Mouse (Mus musculus): ENCODE measurements around the gene Pde4dip. TPM values are rescaled to one million over a fixed set of nuclear protein-coding genes. Genes with fewer than 3 reads are reported as not detected.

Pde4dip gene
- polyA plus RNA-seq, 1 experiment from 2014 or later, result 60.3 TPM

DNA sequence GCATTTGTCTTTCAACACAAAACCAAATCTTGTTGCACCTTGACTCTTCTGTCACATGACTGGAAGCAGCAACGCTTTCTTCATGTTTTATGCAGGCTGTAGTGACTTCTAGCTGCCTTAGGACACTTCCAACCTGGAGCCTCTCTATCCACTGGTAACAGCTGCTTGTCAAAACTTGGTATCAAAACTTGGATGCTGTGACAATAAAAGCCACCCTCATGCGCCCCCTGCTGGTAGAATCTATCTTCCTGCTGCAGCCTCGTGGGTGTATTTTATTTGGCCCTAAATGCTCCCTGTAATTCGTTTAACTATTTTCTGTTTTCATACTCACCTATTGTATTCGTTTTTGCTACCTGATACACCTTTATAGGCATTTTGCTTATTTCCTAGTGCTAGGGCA is 9.3 kb downstream of the Pde4dip start:
- no peak for ATAC-seq
- Histone ChIP-seq H3K27ac (ENCODE audit: low read depth, low read length) (no peak overlapping the region), H3K36me3 (ENCODE audit: control insufficient read depth, insufficient read depth, low read length) (no peaks in the 10 kb centered on the region), H3K4me3 (ENCODE audit: low read length) (no peak overlapping the region), H3K9me3 (ENCODE audit: control insufficient read depth, low read length) (no peaks in the 10 kb centered on the region), H3K4me1 (ENCODE audit: control insufficient read depth, insufficient read depth, low read depth, low read length) (no peaks in the 10 kb centered on the region), H3K27me3 (replicated peaks; ENCODE audit: control insufficient read depth, insufficient read depth, low read length) (no peaks in the 10 kb centered on the region), H3K4me2 (ENCODE audit: low read length) (no peak overlapping the region), H3K9ac (ENCODE audit: low read depth, low read length) (no peak overlapping the region)
- WGBS, result 17% methylated on average over 5 of the region's 5 CpGs

- Histone ChIP-seq H3K9ac (ENCODE audit: low read depth, low read length) (no peak overlapping the region), H3K27me3 (replicated peaks; ENCODE audit: control insufficient read depth, insufficient read depth, low read length) (no peaks in the 10 kb centered on the region), H3K9me3 (ENCODE audit: control insufficient read depth, low read length) (no peaks in the 10 kb centered on the region), H3K27ac (ENCODE audit: low read depth, low read length) (no peak overlapping the region), H3K4me3 (ENCODE audit: low read length) (no peak overlapping the region), H3K36me3 (ENCODE audit: control insufficient read depth, insufficient read depth, low read length) (no peaks in the 10 kb centered on the region), H3K4me2 (ENCODE audit: low read length) (no peak overlapping the region), H3K4me1 (ENCODE audit: control insufficient read depth, insufficient read depth, low read depth, low read length) (no peaks in the 10 kb centered on the region)
- WGBS, result 21% methylated on average over 8 of the region's 8 CpGs
- no peak for ATAC-seq
These were observed 12.2 kb downstream of the Pde4dip start for GRCm38 (mm10) chr3:97876259-97876658.

DNA sequence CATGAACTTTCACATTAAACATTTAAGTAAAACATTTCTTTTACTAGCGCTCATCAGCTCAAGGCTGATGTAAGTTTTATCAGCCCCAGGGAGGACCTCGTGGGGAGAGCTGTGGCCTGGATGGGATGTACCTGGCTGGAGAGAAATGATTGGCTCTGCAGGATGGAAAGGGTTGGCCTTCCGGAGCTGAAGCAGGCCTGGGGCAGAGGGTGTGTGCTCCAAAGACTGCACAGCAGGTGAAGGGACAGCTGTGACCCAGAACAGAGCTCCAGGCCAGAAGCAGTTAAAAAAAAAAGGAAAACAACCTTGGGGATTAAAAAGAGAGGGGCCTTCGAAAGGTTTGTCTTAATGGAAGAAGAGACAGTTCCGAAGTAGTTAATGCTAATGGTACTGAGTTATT is 13.7 kb downstream of the Pde4dip start:
- no peaks in the 10 kb centered on the region for H3K4me1 ChIP-seq (ENCODE audit: control insufficient read depth, insufficient read depth, low read depth, low read length)
- no peaks in the 10 kb centered on the region for H3K9me3 ChIP-seq (ENCODE audit: control insufficient read depth, low read length)
- 31% methylated on average over 5 of the region's 5 CpGs for WGBS

GRCm38 (mm10) chr3:97869730-97870129 is 18.8 kb downstream of the Pde4dip start:
- H3K4me2 ChIP-seq (ENCODE audit: low read length), result no peak overlapping the region
- no peaks in the 10 kb centered on the region for H3K36me3 ChIP-seq (ENCODE audit: control insufficient read depth, insufficient read depth, low read length)
- H3K4me3 ChIP-seq (ENCODE audit: low read length), result no peak overlapping the region
- WGBS, result 78% methylated on average over 4 of the region's 4 CpGs
- no peaks in the 10 kb centered on the region for H3K27me3 ChIP-seq (replicated peaks; ENCODE audit: control insufficient read depth, insufficient read depth, low read length)
- no peak overlapping the region for H3K9ac ChIP-seq (ENCODE audit: low read depth, low read length)
- H3K4me1 ChIP-seq (ENCODE audit: control insufficient read depth, insufficient read depth, low read depth, low read length), result peaks cover 8% of the 10 kb centered on the region
- no peaks in the 10 kb centered on the region for H3K9me3 ChIP-seq (ENCODE audit: control insufficient read depth, low read length)
- H3K27ac ChIP-seq (ENCODE audit: low read depth, low read length), result no peak overlapping the region
- ATAC-seq, result no peak

More for the DNA sequence above, 13.7 kb downstream of the Pde4dip start:
- no peaks in the 10 kb centered on the region for H3K36me3 ChIP-seq (ENCODE audit: control insufficient read depth, insufficient read depth, low read length)
- no peaks in the 10 kb centered on the region for H3K27me3 ChIP-seq (replicated peaks; ENCODE audit: control insufficient read depth, insufficient read depth, low read length)
- H3K9ac ChIP-seq (ENCODE audit: low read depth, low read length), result no peak overlapping the region
- no peak for ATAC-seq
- H3K4me2 ChIP-seq (ENCODE audit: low read length), result no peak overlapping the region
- no peak overlapping the region for H3K27ac ChIP-seq (ENCODE audit: low read depth, low read length)
- H3K4me3 ChIP-seq (ENCODE audit: low read length), result no peak overlapping the region

DNA sequence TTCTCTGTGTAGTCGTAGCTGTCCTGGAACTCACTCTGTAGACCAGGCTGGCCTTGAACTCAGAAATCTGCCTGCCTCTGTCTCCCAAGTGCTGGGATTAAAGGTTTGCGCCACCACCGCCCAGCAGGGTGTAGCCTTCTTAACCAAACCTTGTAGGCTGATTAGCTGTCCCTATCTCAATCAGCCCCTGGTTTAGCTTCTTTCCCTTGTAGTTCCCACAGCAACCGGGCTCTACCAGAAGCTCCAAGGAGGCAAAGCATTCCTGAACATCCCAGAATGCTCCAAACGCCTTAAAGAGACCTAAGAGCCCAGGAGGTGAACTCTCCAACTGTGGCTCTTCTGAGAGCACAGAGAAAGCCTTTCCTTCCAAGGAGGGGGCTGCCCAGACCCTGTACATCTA is 19.8 kb downstream of the Pde4dip start:
- Histone ChIP-seq H3K4me3 (ENCODE audit: low read length) (no peak overlapping the region), H3K4me1 (ENCODE audit: control insufficient read depth, insufficient read depth, low read depth, low read length) (peaks cover 8% of the 10 kb centered on the region), H3K27me3 (replicated peaks; ENCODE audit: control insufficient read depth, insufficient read depth, low read length) (no peaks in the 10 kb centered on the region), H3K4me2 (ENCODE audit: low read length) (peak overlapping the region; percentile 98; the same call in 1 of the 2 replicates), H3K9me3 (ENCODE audit: control insufficient read depth, low read length) (no peaks in the 10 kb centered on the region), H3K36me3 (ENCODE audit: control insufficient read depth, insufficient read depth, low read length) (no peaks in the 10 kb centered on the region), H3K27ac (ENCODE audit: low read depth, low read length) (no peak overlapping the region), H3K9ac (ENCODE audit: low read depth, low read length) (no peak overlapping the region)
- no peak for ATAC-seq
- 53% methylated on average over 5 of the region's 5 CpGs for whole genome bisulfite sequencing

DNA sequence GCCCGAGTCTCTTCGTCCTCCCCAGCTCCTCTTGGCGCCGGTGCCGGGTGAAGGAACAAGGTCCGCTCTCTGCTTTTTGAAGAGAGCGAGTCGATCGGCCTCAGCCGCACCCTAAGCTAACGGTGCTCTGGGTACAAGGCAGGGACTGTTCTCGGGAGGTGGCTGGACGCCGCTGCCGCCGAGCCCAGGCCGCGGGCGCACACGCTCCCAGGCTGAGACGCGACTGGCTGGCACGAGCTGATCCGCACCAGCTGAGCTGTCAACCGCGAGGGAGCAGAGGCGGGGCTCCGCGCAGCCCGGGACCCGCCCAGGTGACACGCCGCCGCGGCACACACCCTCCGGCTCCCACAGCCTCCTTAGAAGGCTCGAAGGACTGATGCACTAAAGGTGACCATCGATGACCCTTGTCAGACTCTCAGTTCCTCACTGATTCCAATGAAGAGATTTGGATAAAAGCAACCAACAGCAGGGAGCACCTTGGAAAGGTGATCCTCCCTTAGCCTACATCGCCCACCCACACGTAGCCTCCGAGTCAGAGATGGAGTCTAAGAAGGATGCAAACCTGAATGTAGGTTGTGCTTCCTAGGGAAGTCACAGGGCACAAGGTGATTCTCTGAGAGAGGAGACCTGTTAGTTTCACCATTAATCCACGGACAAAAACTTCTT is 20.4 kb downstream of the Pde4dip start:
- H3K36me3 ChIP-seq (ENCODE audit: control insufficient read depth, insufficient read depth, low read length), result no peaks in the 10 kb centered on the region
- H3K9me3 ChIP-seq (ENCODE audit: control insufficient read depth, low read length), result no peaks in the 10 kb centered on the region
- peak overlapping the region; percentile 58 for H3K4me3 ChIP-seq (ENCODE audit: low read length)
- no peaks in the 10 kb centered on the region for H3K27me3 ChIP-seq (replicated peaks; ENCODE audit: control insufficient read depth, insufficient read depth, low read length)
- H3K27ac ChIP-seq (ENCODE audit: low read depth, low read length), result peak overlapping the region; percentile 51; the same call in 1 of the 2 replicates
- WGBS, result 3% methylated on average over 37 of the region's 42 CpGs
- H3K4me2 ChIP-seq (ENCODE audit: low read length), result peak overlapping the region; percentile 98
- H3K4me1 ChIP-seq (ENCODE audit: control insufficient read depth, insufficient read depth, low read depth, low read length), result peaks cover 8% of the 10 kb centered on the region
- peak; percentile 92 for ATAC-seq
- H3K9ac ChIP-seq (ENCODE audit: low read depth, low read length), result peak overlapping the region; percentile 76

DNA sequence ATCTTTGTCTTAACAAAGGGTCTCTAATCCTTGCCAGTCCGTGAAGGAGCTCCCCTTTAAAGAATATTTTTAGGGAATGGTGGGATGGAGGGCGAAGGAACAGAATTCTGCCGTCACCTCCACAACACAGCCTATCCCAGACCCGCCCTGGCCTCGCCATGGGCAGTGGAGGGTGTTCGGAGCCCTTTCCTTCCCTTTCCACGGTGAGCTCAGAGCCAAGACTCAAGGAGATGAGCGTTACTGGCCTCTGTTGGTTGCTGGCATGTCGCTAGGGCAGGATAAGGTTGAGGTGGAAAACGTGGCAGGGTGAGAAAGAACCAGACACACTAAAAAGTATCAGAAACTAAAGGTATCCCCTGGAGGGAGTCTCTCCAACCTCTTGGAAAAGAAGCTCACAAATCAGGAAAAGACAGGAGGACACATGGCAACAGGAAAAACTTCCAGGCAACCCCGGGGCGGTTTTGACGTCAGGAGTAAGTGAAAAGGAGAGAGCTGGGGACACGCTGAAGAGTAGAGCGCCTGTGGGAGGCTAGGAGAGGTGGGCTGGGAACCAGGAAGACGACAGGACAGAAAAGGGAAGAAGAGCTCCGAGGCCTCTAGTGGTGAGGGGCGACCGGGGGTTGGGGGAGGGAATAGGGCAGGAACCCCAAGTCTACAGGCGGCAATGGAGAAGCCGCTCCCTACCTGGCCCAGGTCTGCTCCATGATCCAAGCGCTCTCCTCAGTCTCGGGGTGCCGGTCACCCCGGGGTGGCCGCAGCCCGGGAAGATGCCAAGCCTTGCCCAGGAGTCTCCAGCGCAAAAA is 21.1 kb downstream of the Pde4dip start:
- Histone ChIP-seq H3K36me3 (ENCODE audit: control insufficient read depth, insufficient read depth, low read length) (no peaks in the 10 kb centered on the region), H3K27me3 (replicated peaks; ENCODE audit: control insufficient read depth, insufficient read depth, low read length) (no peaks in the 10 kb centered on the region), H3K4me2 (ENCODE audit: low read length) (peak overlapping the region; percentile 98), H3K27ac (ENCODE audit: low read depth, low read length) (peak overlapping the region; percentile 51; the same call in 1 of the 2 replicates), H3K4me1 (ENCODE audit: control insufficient read depth, insufficient read depth, low read depth, low read length) (peaks cover 8% of the 10 kb centered on the region), H3K4me3 (ENCODE audit: low read length) (peak overlapping the region; percentile 58), H3K9me3 (ENCODE audit: control insufficient read depth, low read length) (no peaks in the 10 kb centered on the region), H3K9ac (ENCODE audit: low read depth, low read length) (peak overlapping the region; percentile 76)
- peak; percentile 67 for ATAC-seq
- WGBS, result 3% methylated on average over 28 of the region's 28 CpGs

DNA sequence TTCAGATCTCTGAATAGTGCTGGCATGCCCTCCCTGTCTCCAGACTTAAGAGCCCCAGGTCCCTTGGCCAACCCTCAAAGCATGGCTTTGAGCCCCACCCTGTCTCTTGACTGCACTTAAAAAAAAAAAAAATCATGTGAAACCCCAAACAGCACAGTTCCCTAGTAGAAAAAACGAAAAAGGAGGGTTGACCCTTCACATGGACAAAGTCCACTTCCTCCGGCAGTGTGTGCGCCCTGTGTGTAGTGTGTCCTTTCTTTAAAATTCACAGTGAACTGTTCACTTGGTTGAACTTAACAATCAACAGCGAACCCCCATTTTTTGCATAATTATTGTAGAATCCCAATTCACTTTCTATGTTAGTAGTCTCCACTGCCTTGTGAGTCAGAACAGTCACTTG is 21.8 kb downstream of the Pde4dip start:
- Histone ChIP-seq H3K36me3 (ENCODE audit: control insufficient read depth, insufficient read depth, low read length) (no peaks in the 10 kb centered on the region), H3K4me2 (ENCODE audit: low read length) (peak overlapping the region; percentile 98), H3K4me1 (ENCODE audit: control insufficient read depth, insufficient read depth, low read depth, low read length) (peaks cover 8% of the 10 kb centered on the region), H3K27me3 (replicated peaks; ENCODE audit: control insufficient read depth, insufficient read depth, low read length) (no peaks in the 10 kb centered on the region), H3K9ac (ENCODE audit: low read depth, low read length) (no peak overlapping the region), H3K4me3 (ENCODE audit: low read length) (peak overlapping the region; percentile 58; the same call in 1 of the 2 replicates), H3K27ac (ENCODE audit: low read depth, low read length) (no peak overlapping the region), H3K9me3 (ENCODE audit: control insufficient read depth, low read length) (no peaks in the 10 kb centered on the region)
- ATAC-seq, result no peak
- WGBS, result 75% methylated on average over 4 of the region's 4 CpGs

DNA sequence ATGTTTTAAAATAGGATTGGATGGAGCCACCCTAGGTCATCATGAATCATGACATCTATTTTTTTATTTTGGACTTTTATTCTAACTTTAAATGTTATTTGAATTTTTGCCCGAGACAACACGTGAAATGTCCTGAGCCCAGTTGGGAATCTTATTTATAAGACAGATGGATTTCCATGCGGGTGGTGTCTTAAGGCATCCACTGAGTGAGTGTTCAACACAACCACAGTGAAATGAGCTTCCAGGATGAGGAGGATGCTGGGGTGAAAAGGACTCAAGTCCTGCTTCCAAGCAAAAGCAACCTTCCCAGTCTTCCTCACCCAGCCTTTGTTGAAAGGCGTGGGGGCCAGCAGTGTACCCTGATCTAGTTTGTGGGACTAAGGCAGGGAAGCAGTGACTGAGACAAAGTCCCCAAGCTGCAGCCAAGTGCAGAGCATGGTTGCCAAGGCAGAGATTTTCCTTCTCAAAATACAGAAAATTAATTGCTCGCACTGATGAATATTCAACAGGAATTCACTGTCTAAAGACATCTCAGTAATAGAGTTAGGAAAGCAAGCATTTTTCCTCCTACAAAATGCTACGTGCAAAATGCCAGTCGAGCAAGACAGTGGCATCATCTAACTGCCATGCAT is 27.6 kb downstream of the Pde4dip start:
- Histone ChIP-seq H3K9ac (ENCODE audit: low read depth, low read length) (no peak overlapping the region), H3K4me3 (ENCODE audit: low read length) (no peak overlapping the region), H3K27me3 (replicated peaks; ENCODE audit: control insufficient read depth, insufficient read depth, low read length) (no peaks in the 10 kb centered on the region), H3K36me3 (ENCODE audit: control insufficient read depth, insufficient read depth, low read length) (no peaks in the 10 kb centered on the region), H3K4me2 (ENCODE audit: low read length) (no peak overlapping the region), H3K27ac (ENCODE audit: low read depth, low read length) (no peak overlapping the region), H3K4me1 (ENCODE audit: control insufficient read depth, insufficient read depth, low read depth, low read length) (no peaks in the 10 kb centered on the region), H3K9me3 (ENCODE audit: control insufficient read depth, low read length) (no peaks in the 10 kb centered on the region)
- WGBS, result 85% methylated on average over 7 of the region's 7 CpGs
- no peak for ATAC-seq

All from hindbrain, embryonic 16.5 days (tissue).